17 mouse cellular contexts compared by ENCODE assay signal in the genomic region with DNA sequence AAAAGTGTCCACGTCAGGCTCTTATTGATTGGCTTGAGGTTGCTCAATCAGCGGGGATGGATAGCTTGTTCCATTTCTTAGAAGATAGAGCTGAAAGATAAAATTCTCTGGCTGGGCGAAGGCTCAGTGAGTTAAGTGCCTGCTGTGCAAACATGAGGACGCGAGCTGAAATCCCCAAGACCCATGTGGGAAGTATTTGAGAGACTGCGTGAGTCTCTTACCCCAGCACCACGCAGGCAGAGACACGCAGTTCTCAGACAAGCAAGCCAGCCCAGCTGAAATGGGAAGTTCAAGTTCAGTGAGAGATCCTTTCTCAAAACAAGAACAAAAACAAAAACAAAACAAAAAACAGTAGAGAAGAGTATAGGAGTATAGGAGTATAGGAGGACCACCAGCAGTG. TPM values are rescaled to one million over a fixed set of nuclear protein-coding genes. Genes with fewer than 3 reads are reported as not detected.
"Had no signal": no experiment of that assay in that cellular context is flagged by ENCODE, and none has a peak within 500 bp of the region (broad histone marks: within the 10 kb centered on the region; RNA-seq: fewer than 3 reads in every experiment).

No protein-coding gene starts in this region.

- H3K9me3 ChIP-seq: neural tube, embryonic 13.5 days; neural tube, embryonic 15.5 days; stomach, embryonic 15.5 days had no signal

- H3K4me1 ChIP-seq: stomach, embryonic 15.5 days had no signal

- DNase-seq: retina, postnatal 1 day; right cerebral cortex, adult 18-20 months; right cerebral cortex, postnatal 14 days; right cerebral cortex, postnatal 25 days; right cerebral cortex, postnatal 4 days; spleen, adult 18-20 months; thymus, adult 18-20 months; thymus, adult 2 months; thymus, postnatal 14 days; thymus, postnatal 25 days; thymus, postnatal 36 days; thymus, postnatal 4 days had no signal

- H3K27ac ChIP-seq: neural tube, embryonic 13.5 days; neural tube, embryonic 15.5 days; stomach, embryonic 15.5 days; stomach, postnatal 0 days had no signal

- H3K27me3 ChIP-seq: neural tube, embryonic 13.5 days; neural tube, embryonic 15.5 days; stomach, embryonic 15.5 days had no signal

- H3K4me3 ChIP-seq: neural tube, embryonic 13.5 days; neural tube, embryonic 15.5 days; stomach, embryonic 15.5 days had no signal

- H3K36me3 ChIP-seq: neural tube, embryonic 13.5 days; neural tube, embryonic 15.5 days; stomach, embryonic 15.5 days had no signal

RNA-seq across cellular contexts. Expression of a gene that starts 54.3 kb away (rescaled TPM):
- total RNA-seq: neutrophil, adult 5-6 weeks had no signal
